Comparison of ENCODE assay signal across 9 mouse cellular contexts in genomic region chr17:86254285-86254684, GRCm38 (mm10).
DNase-seq lines count a peak whose midpoint lies in the region; ATAC-seq lines count a peak whose summit lies in the region.
"Had no signal": no experiment of that assay in that cellular context is flagged by ENCODE, and none has a peak within 500 bp of the region (broad histone marks: within the 10 kb centered on the region; RNA-seq: fewer than 3 reads in every experiment).

No protein-coding gene starts in this region.

- no peaks in the 10 kb centered on the region for H3K9me3 ChIP-seq in forebrain, embryonic 14.5 days (replicated peaks; ENCODE audit: control insufficient read depth, low read length)
- H3K9me3 ChIP-seq in forebrain, embryonic 11.5 days (ENCODE audit: control insufficient read depth, low read length): peaks cover 6% of the 10 kb centered on the region; the same call in 1 of the 2 replicates
- peaks cover 4% of the 10 kb centered on the region; the same call in 1 of the 2 replicates for H3K9me3 ChIP-seq in stomach, embryonic 16.5 days (replicated peaks; ENCODE audit: control insufficient read depth, low read length)
- H3K9me3 ChIP-seq: liver, embryonic 13.5 days had no signal

- no peaks in the 10 kb centered on the region for H3K27me3 ChIP-seq in forebrain, embryonic 14.5 days (replicated peaks; ENCODE audit: control insufficient read depth, insufficient read depth, low read length)
- H3K27me3 ChIP-seq in forebrain, embryonic 11.5 days (ENCODE audit: control insufficient read depth, insufficient read depth, low read length): no peaks in the 10 kb centered on the region
- no peaks in the 10 kb centered on the region for H3K27me3 ChIP-seq in stomach, embryonic 16.5 days (ENCODE audit: control insufficient read depth, insufficient read depth, low read length)
- H3K27me3 ChIP-seq: liver, embryonic 13.5 days had no signal

- H3K36me3 ChIP-seq in forebrain, embryonic 14.5 days (ENCODE audit: control insufficient read depth, insufficient read depth, low read length): no peaks in the 10 kb centered on the region
- H3K36me3 ChIP-seq in forebrain, embryonic 11.5 days (ENCODE audit: control insufficient read depth, insufficient read depth, low read length): no peaks in the 10 kb centered on the region
- no peaks in the 10 kb centered on the region for H3K36me3 ChIP-seq in stomach, embryonic 16.5 days (ENCODE audit: control insufficient read depth, insufficient read depth, low read length)
- H3K36me3 ChIP-seq: liver, embryonic 13.5 days had no signal

- WGBS in forebrain, embryonic 14.5 days: 76% methylated on average over 8 of the region's 8 CpGs
- WGBS in forebrain, embryonic 11.5 days: 97% methylated on average over 8 of the region's 8 CpGs
- 81% methylated on average over 8 of the region's 8 CpGs for WGBS in stomach, embryonic 16.5 days

- no peak overlapping the region for H3K4me2 ChIP-seq in forebrain, embryonic 14.5 days (ENCODE audit: low read length)
- H3K4me2 ChIP-seq in forebrain, embryonic 11.5 days (ENCODE audit: low read depth, low read length, severe bottlenecking): no peak overlapping the region
- H3K4me2 ChIP-seq in stomach, embryonic 16.5 days (ENCODE audit: low read depth, low read length): no peak overlapping the region
- H3K4me2 ChIP-seq: liver, embryonic 13.5 days had no signal

- DNase-seq in forebrain, embryonic 14.5 days (ENCODE audit: low spot score): peak; percentile 83
- no peak for DNase-seq in forebrain, embryonic 11.5 days (ENCODE audit: low spot score)
- peak; percentile 21 for DNase-seq in urinary bladder, postnatal 10 days (ENCODE audit: low spot score)
- no peak for DNase-seq in urinary bladder, postnatal 25 days (ENCODE audit: low spot score)
- peak; percentile 86 for DNase-seq in gastrocnemius, postnatal 25 days
- DNase-seq in layer of hippocampus, postnatal 36 days: peak; percentile 73 to 84
- no peak for DNase-seq in embryo, embryonic 10 days (ENCODE audit: low spot score)
- DNase-seq: liver, embryonic 13.5 days had no signal

- no peak overlapping the region for H3K4me3 ChIP-seq in forebrain, embryonic 14.5 days (ENCODE audit: low read depth, low read length)
- no peak overlapping the region for H3K4me3 ChIP-seq in forebrain, embryonic 11.5 days (ENCODE audit: low read depth, low read length)
- H3K4me3 ChIP-seq in stomach, embryonic 16.5 days (replicated peaks; ENCODE audit: low read length): no peak overlapping the region
- H3K4me3 ChIP-seq: liver, embryonic 13.5 days had no signal

- 0 out of 2 replicates have a peak overlapping the region, but pooled peaks have one; percentile 44 for H3K27ac ChIP-seq in forebrain, embryonic 14.5 days (ENCODE audit: low read depth, low read length)
- no peak overlapping the region for H3K27ac ChIP-seq in forebrain, embryonic 11.5 days (ENCODE audit: low read depth, low read length)
- H3K27ac ChIP-seq in stomach, embryonic 16.5 days (ENCODE audit: low read length): no peak overlapping the region; the same call in 1 of the 2 replicates
- H3K27ac ChIP-seq: liver, embryonic 13.5 days had no signal

- H3K9ac ChIP-seq in forebrain, embryonic 14.5 days (ENCODE audit: low read length): no peak overlapping the region
- H3K9ac ChIP-seq in forebrain, embryonic 11.5 days (ENCODE audit: low read length): no peak overlapping the region
- no peak overlapping the region for H3K9ac ChIP-seq in stomach, embryonic 16.5 days (ENCODE audit: low read length)
- H3K9ac ChIP-seq: liver, embryonic 13.5 days had no signal

- peaks cover 2% of the 10 kb centered on the region for H3K4me1 ChIP-seq in forebrain, embryonic 14.5 days (ENCODE audit: control insufficient read depth, insufficient read depth, low read length)
- no peaks in the 10 kb centered on the region for H3K4me1 ChIP-seq in forebrain, embryonic 11.5 days (replicated peaks; ENCODE audit: control insufficient read depth, insufficient read depth, low read length)
- 0 out of 2 replicates have a peak, but pooled peaks cover 2% of the 10 kb centered on the region for H3K4me1 ChIP-seq in stomach, embryonic 16.5 days (ENCODE audit: control insufficient read depth, insufficient read depth, low read length)
- H3K4me1 ChIP-seq: liver, embryonic 13.5 days had no signal

- peak; percentile 86; the same call in 1 of the 2 replicates for ATAC-seq in forebrain, embryonic 14.5 days
- ATAC-seq in forebrain, embryonic 11.5 days (replicated peaks; ENCODE audit: low FRiP score): no peak
- ATAC-seq in stomach, embryonic 16.5 days (ENCODE audit: insufficient read depth, low FRiP score): peak; percentile 18; the same call in 1 of the 2 replicates

Comparison
In these comparisons a context has a peak if more than half of its experiments do, and no peak if none do; other contexts are left out.
1. DNase-seq: peak in forebrain, embryonic 14.5 days (single experiment), urinary bladder, postnatal 10 days (single experiment), gastrocnemius, postnatal 25 days (single experiment) and layer of hippocampus, postnatal 36 days (2 of 2); none in forebrain, embryonic 11.5 days (single experiment), urinary bladder, postnatal 25 days (single experiment) and embryo, embryonic 10 days (single experiment).